Mouse (Mus musculus) liver, embryonic 15.5 days (tissue): ENCODE data around the gene Tango2. TPM values are rescaled to one million over a fixed set of nuclear protein-coding genes. Genes with fewer than 3 reads are reported as not detected.
A peak's percentile ranks its signal among the peaks of the same experiment; 100 is the strongest.

ENCODE experiments used
- ATAC-seq: fragments of 200-750 bp; cut with Nextera tagmentation; 2 replicates; pipeline ENCODE4 v1.8.0; 2017; ENCODE audit warnings: moderate number of reproducible peaks, mild to moderate bottlenecking, moderate library complexity; ENCODE audit not compliant: insufficient read depth
- H3K27ac ChIP-seq: fragments of 300-500 bp; sonication (generic); replicated peaks from 2 replicates; pipeline ENCODE4 v1.5.1; 2015; ENCODE audit warnings: mild to moderate bottlenecking, inconsistent platforms
- H3K27me3 ChIP-seq: fragments of 300-500 bp; sonication (generic); 2 replicates; pipeline ENCODE4 v1.6.1; 2015; ENCODE audit warnings: mild to moderate bottlenecking, inconsistent platforms
- H3K36me3 ChIP-seq: fragments of 300-500 bp; sonication (generic); replicated peaks from 2 replicates; pipeline ENCODE4 v1.6.1; 2015; ENCODE audit warnings: moderate library complexity, mild to moderate bottlenecking, inconsistent platforms
- H3K4me1 ChIP-seq: fragments of 300-500 bp; sonication (generic); replicated peaks from 2 replicates; pipeline ENCODE4 v1.6.1; 2015; ENCODE audit warnings: inconsistent platforms
- H3K4me2 ChIP-seq: fragments of 300-500 bp; sonication (generic); 2 replicates; pipeline ENCODE4 v1.6.1; 2015; ENCODE audit warnings: moderate library complexity, mild to moderate bottlenecking, inconsistent platforms
- H3K4me3 ChIP-seq: fragments of 300-500 bp; sonication (generic); replicated peaks from 2 replicates; pipeline ENCODE4 v1.5.1; 2015; ENCODE audit warnings: mild to moderate bottlenecking, inconsistent platforms
- H3K9ac ChIP-seq: fragments of 300-500 bp; sonication (generic); 2 replicates; pipeline ENCODE4 v1.6.1; 2015; ENCODE audit warnings: moderate library complexity, mild to moderate bottlenecking, inconsistent platforms
- H3K9me3 ChIP-seq: fragments of 300-500 bp; sonication (generic); replicated peaks from 2 replicates; pipeline ENCODE4 v1.6.1; 2016; ENCODE audit warnings: inconsistent platforms
- WGBS: fragments of 180-500 bp; shearing (Covaris S2); methylation state at CpG from one replicate; pipeline ENCODE4 v1.1.7; 2015; ENCODE audit warnings: mixed read lengths; ENCODE audit not compliant: insufficient replicate concordance; 5-methylcytosine and 5-hydroxymethylcytosine counted together
- microRNA counts: library from miRNA; unstranded; fragments of <30 nt; microRNA quantifications from one replicate; lab custom pipeline; 2016
- microRNA-seq: library from miRNA; unstranded; fragments of <30 nt; microRNA quantifications from one replicate; pipeline ENCODE4, GENCODE M21; 2016
- polyA plus RNA-seq: library from polyadenylated mRNA; unstranded; fragments of >200 nt; fragmentation: Nextera tagmentation; extraction: Ambion mirVana; gene quantifications from 2 replicates; pipeline ENCODE4 v1.2.1, GENCODE M21; 2015

Gene Tango2
- polyA plus RNA-seq, 1 experiment from 2014 or later, result 56.5 TPM

DNA sequence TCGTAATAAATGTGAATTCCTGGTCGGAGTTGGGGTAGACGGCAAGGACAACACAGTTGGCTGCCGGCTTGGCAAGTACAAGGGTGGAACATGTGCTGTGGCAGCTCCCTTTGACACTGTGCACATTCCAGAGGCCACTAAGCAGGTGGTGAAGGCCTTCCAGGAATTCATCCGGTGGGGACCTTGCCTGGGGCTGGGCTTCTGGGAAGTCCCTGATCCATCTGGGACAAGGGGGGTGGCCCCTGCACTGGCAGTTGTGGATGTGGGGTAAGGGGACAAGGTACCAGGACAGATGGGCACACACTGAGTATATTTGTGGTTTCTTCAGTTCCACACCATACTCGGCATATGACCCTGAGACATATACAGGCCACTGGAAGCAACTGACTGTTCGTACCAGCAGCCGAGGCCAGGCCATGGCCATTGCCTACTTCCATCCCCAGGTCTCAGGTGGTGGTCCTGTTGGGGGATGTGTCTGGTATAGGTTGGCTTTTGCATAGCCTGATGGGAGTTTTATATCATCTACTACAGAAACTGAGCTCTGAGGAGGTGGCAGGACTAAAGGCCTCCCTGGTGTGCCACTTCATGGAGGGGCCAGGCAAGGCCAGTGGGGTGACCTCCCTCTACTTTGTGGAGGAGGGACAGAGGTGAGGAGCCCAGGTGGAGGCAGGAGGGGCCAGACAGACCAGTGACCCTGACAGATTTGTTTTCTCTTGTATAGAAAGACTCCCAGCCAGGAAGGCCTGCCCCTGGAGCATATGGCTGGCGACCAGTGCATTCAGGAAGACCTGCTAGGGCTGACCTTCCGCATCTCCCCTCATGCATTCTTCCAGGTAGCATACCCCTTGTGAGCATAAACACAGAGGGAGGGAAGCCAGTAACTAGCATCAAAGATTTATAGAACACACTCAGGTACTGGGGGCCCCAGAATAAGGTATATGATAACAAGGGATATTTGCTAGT is 96.8 kb downstream of the Tango2 start:
- no peak for ATAC-seq
- peaks cover 60% of the 10 kb centered on the region for H3K4me1 ChIP-seq
- H3K4me3 ChIP-seq, result peak overlapping the region; percentile 81
- peak overlapping the region; percentile 84 for H3K9ac ChIP-seq
- H3K4me2 ChIP-seq, result peak overlapping the region; percentile 91
- no peaks in the 10 kb centered on the region for H3K9me3 ChIP-seq
- whole genome bisulfite sequencing, result 73% methylated on average over 10 of the region's 10 CpGs
- peaks cover 71% of the 10 kb centered on the region for H3K36me3 ChIP-seq
- H3K27ac ChIP-seq, result no peak overlapping the region
- H3K27me3 ChIP-seq, result no peaks in the 10 kb centered on the region

MicroRNA genes within 50 kb of the gene (microRNA counts, 519-probe panel; counts per million panel counts)
- microRNA mmu-miR-1306 (lab: Ali Mortazavi, UCI), result 2,041 counts per million, percentile 25 among the panel's probes with 10 or more counts
- microRNA mmu-miR-185 (lab: Ali Mortazavi, UCI), result 3,640 counts per million, percentile 74 among the panel's probes with 10 or more counts

Small RNAs within 50 kb of the gene (microRNA-seq; reads per million reads assigned to microRNA genes)
- gene Gm24572, result 1.3 reads per million
- gene Gm26219, result not detected
- gene Mir1306, result 214 reads per million, percentile 61 among the genes with 10 or more reads in this experiment
- gene Mir185, result 2,285 reads per million, percentile 84 among the genes with 10 or more reads in this experiment

Other genes with a start within 250 kb of the Tango2 start
- 0.33 and 0.47 TPM in 2 replicates for gene Rtn4r, start 220.5 kb downstream of the Tango2 start, polyA plus RNA-seq
- gene Ccdc188, start 130.2 kb downstream of the Tango2 start, polyA plus RNA-seq, result not detected in 2 replicates
- 1.6 and 2.2 TPM in 2 replicates for gene Zdhhc8, start 113.0 kb downstream of the Tango2 start, polyA plus RNA-seq
- 51.7 and 56.5 TPM in 2 replicates for gene Trmt2a, start 99.4 kb downstream of the Tango2 start, polyA plus RNA-seq
- gene Ranbp1, start 99.4 kb downstream of the Tango2 start, polyA plus RNA-seq, result 210 and 237 TPM in 2 replicates
- gene Gm49776, start 89.8 kb downstream of the Tango2 start, polyA plus RNA-seq, result not detected in 2 replicates
- gene Dgcr8, start 58.9 kb downstream of the Tango2 start, polyA plus RNA-seq, result 11.2 and 12.8 TPM in 2 replicates
- 7.6 and 9.4 TPM in 2 replicates for gene Arvcf, start 79 bp upstream of the Tango2 start, polyA plus RNA-seq
- gene Txnrd2, start 78.3 kb upstream of the Tango2 start, polyA plus RNA-seq, result 101 and 114 TPM in 2 replicates
- 87.6 and 94.1 TPM in 2 replicates for gene Comt, start 78.7 kb upstream of the Tango2 start, polyA plus RNA-seq
- gene Gnb1l, start 150.6 kb upstream of the Tango2 start, polyA plus RNA-seq, result 7.5 and 8.3 TPM in 2 replicates
- gene Rtl10, start 150.8 kb upstream of the Tango2 start, polyA plus RNA-seq, result 0.70 and 0.84 TPM in 2 replicates
- gene Tbx1, start 242.6 kb upstream of the Tango2 start, polyA plus RNA-seq, result 0.15 and 0.23 TPM in 2 replicates